Mouse (Mus musculus) embryonic facial prominence, embryonic 10.5 days (tissue): Measurements from ENCODE around the gene Eme1. TPM values are rescaled to one million over a fixed set of nuclear protein-coding genes. Genes with fewer than 3 reads are reported as not detected.

Source experiments
- DNase-seq: peaks from one replicate; pipeline ENCODE4 v3.0.0-alpha.2; 2017; ENCODE audit warnings: low spot score
- H3K27ac ChIP-seq: fragments of 300-500 bp; sonication (generic); replicated peaks from 2 replicates; pipeline ENCODE4 v1.5.1; 2016; ENCODE audit warnings: mild to moderate bottlenecking
- H3K27me3 ChIP-seq: fragments of 300-500 bp; sonication (generic); replicated peaks from 2 replicates; pipeline ENCODE4 v1.6.1; 2016; ENCODE audit warnings: low read depth, mild to moderate bottlenecking; ENCODE audit not compliant: poor library complexity, severe bottlenecking
- H3K36me3 ChIP-seq: fragments of 300-500 bp; sonication (generic); replicated peaks from 2 replicates; pipeline ENCODE4 v1.6.1; 2016; ENCODE audit warnings: mild to moderate bottlenecking, moderate library complexity
- H3K4me1 ChIP-seq: fragments of 300-500 bp; sonication (generic); 2 replicates; pipeline ENCODE4 v1.6.1; 2016
- H3K4me3 ChIP-seq: fragments of 300-500 bp; sonication (generic); 2 replicates; pipeline ENCODE4 v1.5.1; 2016; ENCODE audit warnings: mild to moderate bottlenecking, moderate library complexity
- H3K9me3 ChIP-seq: fragments of 300-500 bp; sonication (generic); 2 replicates; pipeline ENCODE4 v1.6.1; 2016; ENCODE audit warnings: mild to moderate bottlenecking
- WGBS: fragments of 180-500 bp; shearing (Covaris S2); methylation state at CpG from one replicate; pipeline ENCODE4 v1.1.7; 2016; 5-methylcytosine and 5-hydroxymethylcytosine counted together
- polyA plus RNA-seq: library from polyadenylated mRNA; unstranded; fragments of >200 nt; fragmentation: Nextera tagmentation; extraction: Ambion mirVana; gene quantifications from 2 replicates; pipeline ENCODE4 v1.2.1, GENCODE M21; 2016

The Eme1 gene
- polyA plus RNA-seq, 1 experiment from 2014 or later, result 58.6 TPM

DNA sequence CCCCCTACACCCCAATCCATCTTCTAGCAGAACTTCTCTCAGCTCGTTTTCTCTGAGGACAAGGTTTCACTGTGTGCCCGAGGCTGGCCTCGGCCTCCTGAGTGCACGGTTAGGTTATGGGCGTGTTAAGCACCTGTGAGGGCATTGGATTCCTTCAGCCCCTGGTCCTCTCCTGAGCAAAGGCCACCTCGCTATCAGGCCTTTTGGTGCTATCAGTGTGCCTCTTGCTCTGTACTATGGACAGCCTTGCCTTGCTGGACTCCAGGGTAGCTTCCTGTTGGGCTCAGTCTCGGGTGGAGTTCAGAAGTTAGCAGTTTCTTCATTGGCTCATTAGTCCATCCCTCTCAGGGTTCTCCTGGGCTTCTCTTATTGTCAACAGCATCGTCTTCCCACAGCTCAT is 20.8 kb downstream of the Eme1 start:
- 90% methylated on average over 8 of the region's 8 CpGs for WGBS
- H3K27ac ChIP-seq, result no peak overlapping the region
- peaks cover 68% of the 10 kb centered on the region for H3K36me3 ChIP-seq
- H3K4me1 ChIP-seq, result peaks cover 17% of the 10 kb centered on the region
- H3K4me3 ChIP-seq, result no peak overlapping the region
- DNase-seq, result no peak
- H3K27me3 ChIP-seq, result no peaks in the 10 kb centered on the region
- H3K9me3 ChIP-seq, result no peaks in the 10 kb centered on the region

DNA sequence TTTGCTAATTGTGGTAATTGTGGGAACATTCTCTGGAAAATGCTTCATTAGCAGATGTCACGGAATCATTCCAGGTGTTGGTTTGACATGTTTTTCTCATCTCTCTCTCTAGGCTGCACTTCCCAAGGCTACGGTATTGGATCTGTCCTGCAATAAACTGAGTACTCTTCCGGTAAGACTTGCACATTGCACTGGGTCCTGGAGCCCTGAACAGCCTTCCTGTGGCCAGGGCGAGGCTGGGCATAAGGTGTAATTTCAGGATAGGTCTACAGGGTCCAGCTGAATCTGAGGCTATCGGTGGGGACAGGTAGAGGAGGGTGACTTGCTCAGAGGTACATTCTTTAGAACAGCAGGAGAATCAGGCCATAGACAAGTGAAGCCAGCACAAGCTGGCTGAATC is 21.8 kb downstream of the Eme1 start:
- Histone ChIP-seq H3K4me1 (peaks cover 17% of the 10 kb centered on the region), H3K27ac (no peak overlapping the region), H3K27me3 (no peaks in the 10 kb centered on the region), H3K9me3 (no peaks in the 10 kb centered on the region), H3K4me3 (no peak overlapping the region), H3K36me3 (peaks cover 58% of the 10 kb centered on the region)
- 95% methylated on average over 5 of the region's 5 CpGs for WGBS
- DNase-seq, result no peak

DNA sequence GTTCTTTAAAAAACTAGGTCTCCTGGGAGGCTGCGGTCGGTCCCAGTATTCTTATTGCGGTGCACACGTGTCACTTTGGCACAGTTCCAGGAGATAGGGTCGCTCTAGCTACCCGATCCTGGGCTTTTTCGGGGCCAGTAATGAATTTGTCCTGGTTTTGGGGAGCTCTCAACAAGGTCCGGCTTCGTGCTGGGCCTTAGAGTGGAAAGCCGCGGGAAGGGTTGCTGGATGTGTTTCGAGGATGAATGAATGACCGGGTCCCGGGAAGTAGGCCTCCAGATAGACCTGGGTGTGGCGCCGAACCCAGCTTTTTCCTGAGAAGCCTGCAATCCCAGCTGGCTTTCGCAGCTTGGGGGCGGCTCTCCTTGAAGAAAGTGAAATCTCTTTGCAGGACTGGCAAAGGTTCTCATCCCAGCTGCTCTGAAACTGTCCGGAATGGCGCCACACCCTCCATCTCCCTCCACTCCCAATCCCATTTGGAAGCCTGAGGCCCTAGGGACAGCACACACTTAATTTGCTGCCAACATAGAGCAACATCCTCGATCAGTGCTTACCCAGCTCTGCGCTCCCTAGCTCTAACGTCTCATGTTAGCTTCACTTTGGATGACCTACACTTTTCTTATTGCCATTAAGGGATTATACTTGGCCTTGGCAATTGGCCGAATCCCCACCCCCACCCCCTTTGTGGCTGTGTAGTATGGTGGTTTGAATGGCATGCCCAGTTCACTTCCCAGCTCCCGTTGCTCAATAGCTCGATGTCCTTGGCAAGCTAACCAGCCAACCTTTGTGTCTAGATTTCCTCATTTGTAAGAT is 23.4 kb downstream of the Eme1 start:
- Histone ChIP-seq H3K4me1 (peaks cover 17% of the 10 kb centered on the region), H3K27me3 (no peaks in the 10 kb centered on the region), H3K4me3 (peak overlapping the region; percentile 97), H3K27ac (peak overlapping the region; percentile 90), H3K9me3 (no peaks in the 10 kb centered on the region), H3K36me3 (peaks cover 42% of the 10 kb centered on the region)
- 15% methylated on average over 26 of the region's 26 CpGs for WGBS
- peak; percentile 25 for DNase-seq

DNA sequence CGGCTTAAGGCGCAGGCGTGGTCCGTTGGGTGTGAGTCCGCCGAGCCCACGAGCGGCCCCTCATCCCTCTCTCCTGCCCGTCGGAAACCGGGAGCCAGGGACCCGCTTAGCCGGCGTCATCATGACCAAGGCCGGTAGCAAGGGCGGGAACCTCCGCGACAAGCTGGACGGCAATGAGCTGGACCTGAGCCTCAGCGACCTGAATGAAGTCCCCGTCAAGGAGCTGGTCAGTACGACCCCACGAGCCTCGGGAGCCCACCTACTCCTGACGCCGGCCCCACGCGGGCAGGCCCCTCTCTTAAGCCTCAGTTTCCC is 23.9 kb downstream of the Eme1 start:
- Histone ChIP-seq H3K9me3 (no peaks in the 10 kb centered on the region), H3K36me3 (peaks cover 36% of the 10 kb centered on the region), H3K4me1 (peaks cover 17% of the 10 kb centered on the region), H3K27ac (peak overlapping the region; percentile 90), H3K27me3 (no peaks in the 10 kb centered on the region), H3K4me3 (peak overlapping the region; percentile 97)
- no peak for DNase-seq
- under 1% methylated on average over 28 of the region's 28 CpGs for WGBS

DNA sequence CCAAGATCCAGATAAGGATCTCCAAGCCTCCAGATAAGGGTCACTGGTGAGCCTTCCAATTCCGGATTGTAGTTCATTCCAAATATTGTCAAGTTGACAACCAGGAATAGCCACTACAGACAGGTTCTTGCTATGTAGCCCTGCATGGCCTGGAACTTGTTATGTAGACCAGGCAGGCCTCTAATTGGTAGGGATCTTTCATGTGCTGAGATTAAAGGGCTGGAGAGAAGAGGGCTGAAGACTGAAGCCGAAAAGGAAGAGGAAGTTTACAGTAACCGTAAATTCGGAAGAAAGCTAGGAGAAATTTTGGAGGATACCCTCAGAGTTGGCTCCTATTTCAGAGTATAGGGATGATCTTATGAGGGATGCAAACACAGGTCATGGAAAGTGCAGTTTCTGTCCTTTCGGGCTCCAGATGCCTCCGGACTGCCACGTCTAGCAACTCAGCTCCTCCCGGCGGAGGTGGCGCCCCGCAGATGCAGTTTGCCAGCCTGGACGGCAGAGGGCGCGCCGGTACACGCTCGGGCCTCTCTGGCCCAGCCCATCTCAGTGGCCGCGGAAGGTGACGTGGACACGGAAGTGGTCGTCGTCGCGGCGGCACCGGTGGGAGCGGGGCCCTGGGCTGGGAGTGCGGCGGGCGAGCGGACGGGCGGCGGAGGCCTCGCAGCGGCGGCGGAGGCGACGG is 24.4 kb downstream of the Eme1 start, which contains the start of gene Lrrc59:
Gene Lrrc59, plus strand, starts transcription at position 569 of the 685 bp plus-strand sequence.
- peaks cover 31% of the 10 kb centered on the region for H3K36me3 ChIP-seq
- peak; percentile 96 for DNase-seq
- H3K27ac ChIP-seq, result peak within 1 kb of the TSS; percentile 90
- H3K9me3 ChIP-seq, result no peaks in the 10 kb centered on the region
- H3K4me1 ChIP-seq, result peaks cover 17% of the 10 kb centered on the region
- H3K27me3 ChIP-seq, result no peaks in the 10 kb centered on the region
- H3K4me3 ChIP-seq, result peak within 1 kb of the TSS; percentile 97
- WGBS, result 7% methylated on average over 41 of the region's 41 CpGs

DNA sequence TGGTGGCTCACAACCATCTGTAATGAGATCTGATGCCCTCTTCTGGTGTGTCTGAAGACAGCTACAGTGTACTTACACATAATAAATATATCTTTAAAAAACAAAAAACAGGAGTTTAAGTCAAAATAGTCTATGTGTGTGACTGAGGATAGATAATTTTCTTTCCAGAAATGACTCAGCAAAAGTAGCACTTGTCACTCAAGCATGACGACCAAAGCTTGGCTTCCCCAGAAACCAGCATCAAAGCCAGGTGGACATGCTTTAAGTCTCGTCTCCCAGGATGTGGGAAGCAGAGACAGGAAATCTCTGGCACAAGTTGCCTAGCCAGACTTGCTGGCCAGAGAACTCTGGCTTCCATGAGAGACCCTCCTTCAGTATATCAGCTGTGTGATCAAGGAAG is 31.6 kb downstream of the Eme1 start:
- H3K27ac ChIP-seq, result no peak overlapping the region
- 83% methylated on average over 2 of the region's 2 CpGs for WGBS
- no peak for DNase-seq

DNA sequence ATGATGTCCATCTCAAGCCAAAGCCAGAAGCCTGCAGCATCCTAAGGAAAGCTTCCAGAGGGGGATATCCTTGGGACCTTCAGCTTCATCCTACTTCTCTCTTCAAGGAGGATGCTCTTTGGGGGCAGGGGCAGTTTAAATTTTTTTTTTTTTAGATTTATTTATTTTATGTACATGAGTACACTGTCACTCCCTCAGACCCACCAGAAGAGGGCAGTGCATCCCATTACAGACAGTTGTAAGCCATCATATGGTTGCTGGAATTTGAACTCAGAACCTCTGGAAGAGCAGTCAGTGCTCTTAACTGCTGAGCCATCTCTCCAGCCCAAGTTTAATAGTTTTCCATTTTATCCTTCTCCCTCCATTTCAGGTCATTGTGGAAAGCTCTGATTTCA is 32.3 kb downstream of the Eme1 start:
- no peak overlapping the region for H3K4me3 ChIP-seq
- no peaks in the 10 kb centered on the region for H3K27me3 ChIP-seq
- no peaks in the 10 kb centered on the region for H3K36me3 ChIP-seq
- H3K4me1 ChIP-seq, result no peaks in the 10 kb centered on the region
- H3K9me3 ChIP-seq, result no peaks in the 10 kb centered on the region
- no peak overlapping the region for H3K27ac ChIP-seq
- no peak for DNase-seq

More for the DNA sequence above, 31.6 kb downstream of the Eme1 start:
- H3K4me3 ChIP-seq, result no peak overlapping the region
- no peaks in the 10 kb centered on the region for H3K9me3 ChIP-seq
- H3K4me1 ChIP-seq, result no peaks in the 10 kb centered on the region
- H3K36me3 ChIP-seq, result no peaks in the 10 kb centered on the region
- no peaks in the 10 kb centered on the region for H3K27me3 ChIP-seq

DNA sequence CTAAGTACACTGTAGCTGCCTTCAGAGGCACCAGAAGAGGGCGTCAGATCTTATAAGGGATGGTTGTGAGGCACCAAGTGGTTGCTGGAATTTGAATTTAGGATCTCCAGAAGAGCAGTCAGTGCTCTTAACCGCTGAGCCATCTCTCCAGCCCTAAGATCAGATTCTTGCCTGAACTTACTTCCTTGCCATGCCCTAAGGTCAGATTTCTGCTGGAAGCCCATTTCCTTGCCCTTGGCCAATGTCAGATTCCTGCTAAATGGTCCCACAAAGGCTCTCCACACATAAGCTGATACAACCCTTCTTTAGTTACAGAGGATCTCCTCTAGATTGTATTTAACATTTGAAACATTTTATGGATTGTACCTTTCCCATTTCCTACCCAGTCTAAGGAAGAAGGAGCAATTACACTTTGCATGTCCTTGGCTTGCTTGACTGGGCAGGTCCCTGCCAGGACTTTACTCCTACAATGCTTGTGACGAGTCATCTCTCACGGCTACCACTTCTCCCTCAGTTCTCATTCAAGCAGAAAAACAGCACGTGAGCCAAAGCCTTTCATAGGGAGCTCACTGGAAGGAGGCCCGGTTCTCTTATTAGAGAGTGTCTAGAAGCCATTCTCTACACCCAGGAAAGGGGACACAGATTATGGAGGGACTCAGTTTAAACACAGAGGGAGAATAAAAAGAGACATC is 32.9 kb downstream of the Eme1 start:
- Histone ChIP-seq H3K27ac (no peak overlapping the region), H3K4me3 (no peak overlapping the region), H3K36me3 (no peaks in the 10 kb centered on the region), H3K9me3 (no peaks in the 10 kb centered on the region), H3K27me3 (peaks cover 2% of the 10 kb centered on the region), H3K4me1 (no peaks in the 10 kb centered on the region)
- DNase-seq, result no peak
- 69% methylated on average over 6 of the region's 6 CpGs for WGBS

DNA sequence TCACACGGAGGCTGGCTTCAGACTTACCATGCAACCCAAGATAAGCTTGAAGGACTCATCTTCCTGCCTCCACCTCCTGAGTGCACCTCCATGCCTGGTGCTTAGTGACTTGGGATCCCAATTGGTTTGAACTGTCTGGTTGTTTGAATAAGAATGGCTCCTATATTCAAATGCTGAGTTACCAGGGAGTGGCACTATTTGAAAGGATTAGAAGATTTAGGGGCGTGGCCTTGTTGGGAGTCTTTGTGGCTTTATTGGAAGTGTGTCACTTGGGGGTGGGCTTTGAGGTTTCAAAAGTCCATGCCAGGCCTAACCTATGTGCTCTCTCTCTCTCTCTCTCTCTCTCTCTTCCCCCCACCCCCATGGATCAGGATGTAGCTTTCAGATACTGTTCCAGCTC is 36.1 kb downstream of the Eme1 start:
- H3K4me3 ChIP-seq, result no peak overlapping the region
- no peak for DNase-seq
- no peaks in the 10 kb centered on the region for H3K4me1 ChIP-seq
- H3K27ac ChIP-seq, result no peak overlapping the region
- peaks cover 10% of the 10 kb centered on the region for H3K27me3 ChIP-seq
- H3K36me3 ChIP-seq, result no peaks in the 10 kb centered on the region
- 93% methylated on average over 2 of the region's 2 CpGs for WGBS
- H3K9me3 ChIP-seq, result no peaks in the 10 kb centered on the region

DNA sequence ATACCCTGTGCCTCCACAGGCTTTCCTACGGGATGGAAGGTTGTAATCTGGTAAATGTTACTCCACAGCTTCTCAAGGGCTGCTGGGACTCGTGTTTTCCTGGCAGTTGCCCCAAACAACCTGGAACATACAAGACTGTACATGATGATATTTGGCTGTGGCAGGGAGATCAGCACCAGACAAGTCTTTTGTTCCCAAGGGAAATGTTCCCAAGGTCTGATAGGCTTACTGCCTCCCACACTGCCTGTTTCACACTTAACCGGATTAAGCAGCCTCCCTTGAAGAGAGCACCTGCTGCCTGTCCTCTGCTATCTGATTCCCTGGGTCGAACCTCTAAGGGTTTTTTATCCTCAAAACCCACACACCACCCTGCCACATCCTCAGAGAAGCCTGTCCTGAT is 38.3 kb downstream of the Eme1 start:
- WGBS, result 29% methylated on average over 4 of the region's 4 CpGs
- Histone ChIP-seq H3K36me3 (no peaks in the 10 kb centered on the region), H3K27ac (no peak overlapping the region), H3K4me3 (no peak overlapping the region), H3K9me3 (no peaks in the 10 kb centered on the region), H3K4me1 (no peaks in the 10 kb centered on the region), H3K27me3 (peaks cover 10% of the 10 kb centered on the region)
- DNase-seq, result no peak

DNA sequence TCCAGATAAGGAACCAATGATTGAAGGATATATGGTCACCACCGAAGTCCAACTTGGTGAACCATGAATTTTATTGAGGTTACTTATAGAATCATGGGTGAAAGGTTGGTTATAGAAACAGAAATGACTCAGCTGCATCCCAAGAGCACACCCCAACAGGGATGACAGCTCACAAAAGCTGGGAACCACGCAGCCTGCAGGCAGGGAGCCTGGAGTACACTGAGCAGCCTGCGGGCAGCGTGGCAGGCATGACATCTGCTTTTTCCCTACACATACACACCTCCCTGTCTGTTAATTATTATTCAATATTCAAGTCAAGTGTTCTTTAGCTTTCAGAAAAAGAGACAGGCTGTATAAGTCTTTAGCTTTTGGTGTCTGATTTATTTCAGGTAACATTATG is 39.2 kb downstream of the Eme1 start:
- Histone ChIP-seq H3K4me3 (no peak overlapping the region), H3K9me3 (no peaks in the 10 kb centered on the region), H3K27ac (no peak overlapping the region), H3K27me3 (peaks cover 10% of the 10 kb centered on the region), H3K4me1 (no peaks in the 10 kb centered on the region), H3K36me3 (no peaks in the 10 kb centered on the region)
- 81% methylated on average over 4 of the region's 4 CpGs for WGBS
- no peak for DNase-seq

DNA sequence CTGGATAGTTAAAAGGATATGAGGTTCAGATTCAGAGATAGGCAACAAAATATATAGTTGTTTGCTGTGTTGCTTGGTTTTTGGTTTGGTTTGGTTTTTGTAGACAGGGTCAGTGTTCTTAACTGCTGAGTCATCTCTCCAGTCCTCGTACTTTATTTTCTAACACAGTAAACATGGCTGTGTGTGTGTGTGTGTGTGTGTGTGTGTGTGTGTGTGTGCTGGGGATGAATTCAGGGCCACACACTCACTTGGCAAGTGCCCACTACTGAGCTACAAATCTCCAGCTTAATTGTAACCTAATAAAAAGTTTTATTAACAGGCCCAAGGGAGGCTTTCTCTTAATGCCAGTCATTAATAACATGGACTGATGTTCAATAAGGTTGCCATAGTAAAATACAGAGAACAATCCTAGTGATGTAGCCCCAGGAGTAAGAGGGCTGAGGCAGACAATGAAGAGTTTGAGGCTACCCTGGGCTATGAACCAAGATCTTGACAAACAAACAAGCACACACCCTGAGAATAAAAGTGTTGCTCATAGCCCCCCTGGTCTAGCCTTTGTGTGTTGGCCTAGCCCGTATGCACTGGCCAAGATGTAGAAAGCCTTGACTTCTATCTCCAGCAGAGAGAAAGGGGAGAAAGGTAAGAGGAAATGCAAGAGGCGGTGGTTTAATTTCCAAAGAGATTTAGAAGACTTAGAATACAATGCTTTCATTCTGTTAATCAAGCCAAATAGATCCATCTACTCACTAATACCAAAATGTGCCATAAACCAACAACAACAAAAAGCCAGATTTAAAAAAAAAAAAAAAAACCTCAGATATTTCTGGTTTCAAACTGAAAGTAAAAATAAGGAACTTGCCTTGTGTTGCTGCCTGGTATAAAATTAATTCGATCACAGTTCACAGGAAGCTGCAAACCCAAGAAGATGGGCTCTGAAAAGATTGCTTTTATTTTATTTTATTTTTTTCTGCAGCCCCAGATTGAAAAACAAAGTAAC is 42.7 kb downstream of the Eme1 start:
- Histone ChIP-seq H3K27ac (no peak overlapping the region), H3K36me3 (no peaks in the 10 kb centered on the region), H3K4me3 (no peak overlapping the region), H3K4me1 (no peaks in the 10 kb centered on the region), H3K9me3 (no peaks in the 10 kb centered on the region), H3K27me3 (peaks cover 9% of the 10 kb centered on the region)
- 77% methylated on average over 4 of the region's 4 CpGs for WGBS
- no peak for DNase-seq
